Mouse (Mus musculus): Measurements from ENCODE around the gene Plppr4. TPM values are rescaled to one million over a fixed set of nuclear protein-coding genes. Genes with fewer than 3 reads are reported as not detected.

The Plppr4 gene
- polyA plus RNA-seq, 1 experiment from 2014 or later = 1.1 TPM

GRCm38 (mm10) chr3:117329485-117329884, 31.2 kb downstream of the Plppr4 start:
- ATAC-seq (ENCODE audit: low FRiP score, low TSS enrichment) = no peak
- Histone ChIP-seq H3K4me1 (ENCODE audit: insufficient read depth, low read length) (no peaks in the 10 kb centered on the region), H3K27ac (ENCODE audit: low read length) (no peak overlapping the region), H3K27me3 (ENCODE audit: insufficient read depth, low read length) (no peaks in the 10 kb centered on the region), H3K4me2 (replicated peaks; ENCODE audit: low read depth, low read length) (no peak overlapping the region), H3K36me3 (ENCODE audit: insufficient read depth, low read length) (no peaks in the 10 kb centered on the region), H3K4me3 (ENCODE audit: low read length) (no peak overlapping the region), H3K9ac (replicated peaks; ENCODE audit: low read length) (no peak overlapping the region), H3K9me3 (ENCODE audit: low read length) (no peaks in the 10 kb centered on the region)
- WGBS = 46% methylated on average over 6 of the region's 6 CpGs

- Histone ChIP-seq H3K9me3 (ENCODE audit: low read length) (no peaks in the 10 kb centered on the region), H3K9ac (replicated peaks; ENCODE audit: low read length) (no peak overlapping the region), H3K4me2 (replicated peaks; ENCODE audit: low read depth, low read length) (no peak overlapping the region), H3K27ac (ENCODE audit: low read length) (no peak overlapping the region), H3K36me3 (ENCODE audit: insufficient read depth, low read length) (no peaks in the 10 kb centered on the region), H3K4me3 (ENCODE audit: low read length) (no peak overlapping the region), H3K27me3 (ENCODE audit: insufficient read depth, low read length) (no peaks in the 10 kb centered on the region), H3K4me1 (ENCODE audit: insufficient read depth, low read length) (no peaks in the 10 kb centered on the region)
- ATAC-seq (ENCODE audit: low FRiP score, low TSS enrichment) = no peak
- WGBS = 41% methylated on average over 5 of the region's 5 CpGs
These were observed 34.1 kb downstream of the Plppr4 start for GRCm38 (mm10) chr3:117326551-117326950.

GRCm38 (mm10) chr3:117319671-117320070, 41.0 kb downstream of the Plppr4 start:
- H3K36me3 ChIP-seq (ENCODE audit: insufficient read depth, low read length) = no peaks in the 10 kb centered on the region
- H3K4me2 ChIP-seq (replicated peaks; ENCODE audit: low read depth, low read length) = no peak overlapping the region
- H3K9ac ChIP-seq (replicated peaks; ENCODE audit: low read length) = no peak overlapping the region
- no peak for ATAC-seq (ENCODE audit: low FRiP score, low TSS enrichment)
- H3K4me3 ChIP-seq (ENCODE audit: low read length) = no peak overlapping the region
- no peaks in the 10 kb centered on the region for H3K4me1 ChIP-seq (ENCODE audit: insufficient read depth, low read length)
- no peaks in the 10 kb centered on the region for H3K27me3 ChIP-seq (ENCODE audit: insufficient read depth, low read length)
- 54% methylated on average over 3 of the region's 3 CpGs for WGBS
- no peak overlapping the region for H3K27ac ChIP-seq (ENCODE audit: low read length)
- H3K9me3 ChIP-seq (ENCODE audit: low read length) = no peaks in the 10 kb centered on the region

- Histone ChIP-seq H3K27me3 (ENCODE audit: insufficient read depth, low read length) (no peaks in the 10 kb centered on the region), H3K4me2 (replicated peaks; ENCODE audit: low read depth, low read length) (no peak overlapping the region), H3K4me1 (ENCODE audit: insufficient read depth, low read length) (no peaks in the 10 kb centered on the region), H3K36me3 (ENCODE audit: insufficient read depth, low read length) (no peaks in the 10 kb centered on the region), H3K9ac (replicated peaks; ENCODE audit: low read length) (no peak overlapping the region), H3K9me3 (ENCODE audit: low read length) (no peaks in the 10 kb centered on the region), H3K4me3 (ENCODE audit: low read length) (no peak overlapping the region), H3K27ac (ENCODE audit: low read length) (no peak overlapping the region)
- WGBS = 79% methylated on average over 4 of the region's 4 CpGs
- ATAC-seq (ENCODE audit: low FRiP score, low TSS enrichment) = no peak
These were observed 47.3 kb downstream of the Plppr4 start for GRCm38 (mm10) chr3:117313339-117313738.

GRCm38 (mm10) chr3:117312097-117312496, 48.6 kb downstream of the Plppr4 start:
- H3K27ac ChIP-seq (ENCODE audit: low read length) = no peak overlapping the region
- no peak for ATAC-seq (ENCODE audit: low FRiP score, low TSS enrichment)
- no peak overlapping the region for H3K4me2 ChIP-seq (replicated peaks; ENCODE audit: low read depth, low read length)
- no peaks in the 10 kb centered on the region for H3K4me1 ChIP-seq (ENCODE audit: insufficient read depth, low read length)
- no peaks in the 10 kb centered on the region for H3K9me3 ChIP-seq (ENCODE audit: low read length)
- H3K27me3 ChIP-seq (ENCODE audit: insufficient read depth, low read length) = no peaks in the 10 kb centered on the region
- no peak overlapping the region for H3K4me3 ChIP-seq (ENCODE audit: low read length)
- no peaks in the 10 kb centered on the region for H3K36me3 ChIP-seq (ENCODE audit: insufficient read depth, low read length)
- H3K9ac ChIP-seq (replicated peaks; ENCODE audit: low read length) = no peak overlapping the region
- 92% methylated on average over 7 of the region's 7 CpGs for WGBS

- ATAC-seq (ENCODE audit: low FRiP score, low TSS enrichment) = no peak
- no peaks in the 10 kb centered on the region for H3K27me3 ChIP-seq (ENCODE audit: insufficient read depth, low read length)
- H3K4me2 ChIP-seq (replicated peaks; ENCODE audit: low read depth, low read length) = no peak overlapping the region
- 81% methylated on average over 2 of the region's 2 CpGs for WGBS
- H3K36me3 ChIP-seq (ENCODE audit: insufficient read depth, low read length) = no peaks in the 10 kb centered on the region
- H3K27ac ChIP-seq (ENCODE audit: low read length) = no peak overlapping the region
- H3K4me3 ChIP-seq (ENCODE audit: low read length) = no peak overlapping the region
- no peak overlapping the region for H3K9ac ChIP-seq (replicated peaks; ENCODE audit: low read length)
- H3K9me3 ChIP-seq (ENCODE audit: low read length) = no peaks in the 10 kb centered on the region
- no peaks in the 10 kb centered on the region for H3K4me1 ChIP-seq (ENCODE audit: insufficient read depth, low read length)
These were observed 49.8 kb downstream of the Plppr4 start for GRCm38 (mm10) chr3:117310801-117311368.

GRCm38 (mm10) chr3:117309580-117309910, 51.1 kb downstream of the Plppr4 start:
- Histone ChIP-seq H3K36me3 (ENCODE audit: insufficient read depth, low read length) (no peaks in the 10 kb centered on the region), H3K27me3 (ENCODE audit: insufficient read depth, low read length) (no peaks in the 10 kb centered on the region), H3K4me2 (replicated peaks; ENCODE audit: low read depth, low read length) (no peak overlapping the region), H3K27ac (ENCODE audit: low read length) (no peak overlapping the region), H3K4me1 (ENCODE audit: insufficient read depth, low read length) (no peaks in the 10 kb centered on the region), H3K4me3 (ENCODE audit: low read length) (no peak overlapping the region), H3K9ac (replicated peaks; ENCODE audit: low read length) (no peak overlapping the region), H3K9me3 (ENCODE audit: low read length) (no peaks in the 10 kb centered on the region)
- 93% methylated on average over 3 of the region's 3 CpGs for WGBS
- ATAC-seq (ENCODE audit: low FRiP score, low TSS enrichment) = no peak

GRCm38 (mm10) chr3:117308895-117309579, 51.6 kb downstream of the Plppr4 start:
- no peaks in the 10 kb centered on the region for H3K4me1 ChIP-seq (ENCODE audit: insufficient read depth, low read length)
- 90% methylated on average over 3 of the region's 3 CpGs for WGBS
- H3K27me3 ChIP-seq (ENCODE audit: insufficient read depth, low read length) = no peaks in the 10 kb centered on the region
- H3K27ac ChIP-seq (ENCODE audit: low read length) = no peak overlapping the region
- no peak for ATAC-seq (ENCODE audit: low FRiP score, low TSS enrichment)
- H3K9me3 ChIP-seq (ENCODE audit: low read length) = no peaks in the 10 kb centered on the region
- H3K4me3 ChIP-seq (ENCODE audit: low read length) = no peak overlapping the region
- H3K9ac ChIP-seq (replicated peaks; ENCODE audit: low read length) = no peak overlapping the region
- H3K36me3 ChIP-seq (ENCODE audit: insufficient read depth, low read length) = no peaks in the 10 kb centered on the region
- H3K4me2 ChIP-seq (replicated peaks; ENCODE audit: low read depth, low read length) = no peak overlapping the region

GRCm38 (mm10) chr3:117307555-117307954, 53.1 kb downstream of the Plppr4 start:
- Histone ChIP-seq H3K36me3 (ENCODE audit: insufficient read depth, low read length) (no peaks in the 10 kb centered on the region), H3K27me3 (ENCODE audit: insufficient read depth, low read length) (no peaks in the 10 kb centered on the region), H3K4me3 (ENCODE audit: low read length) (no peak overlapping the region), H3K9ac (replicated peaks; ENCODE audit: low read length) (no peak overlapping the region), H3K9me3 (ENCODE audit: low read length) (no peaks in the 10 kb centered on the region), H3K4me2 (replicated peaks; ENCODE audit: low read depth, low read length) (no peak overlapping the region), H3K4me1 (ENCODE audit: insufficient read depth, low read length) (no peaks in the 10 kb centered on the region), H3K27ac (ENCODE audit: low read length) (no peak overlapping the region)
- 88% methylated on average over 4 of the region's 4 CpGs for WGBS
- ATAC-seq (ENCODE audit: low FRiP score, low TSS enrichment) = no peak

- 92% methylated on average over 2 of the region's 2 CpGs for WGBS
These were observed 56.6 kb downstream of the Plppr4 start for GRCm38 (mm10) chr3:117304037-117304436.

More at GRCm38 (mm10) chr3:117304037-117304436, 56.6 kb downstream of the Plppr4 start:
- Histone ChIP-seq H3K4me2 (replicated peaks; ENCODE audit: low read depth, low read length) (no peak overlapping the region), H3K36me3 (ENCODE audit: insufficient read depth, low read length) (no peaks in the 10 kb centered on the region), H3K9me3 (ENCODE audit: low read length) (no peaks in the 10 kb centered on the region), H3K4me1 (ENCODE audit: insufficient read depth, low read length) (no peaks in the 10 kb centered on the region), H3K4me3 (ENCODE audit: low read length) (no peak overlapping the region), H3K9ac (replicated peaks; ENCODE audit: low read length) (no peak overlapping the region), H3K27ac (ENCODE audit: low read length) (no peak overlapping the region), H3K27me3 (ENCODE audit: insufficient read depth, low read length) (no peaks in the 10 kb centered on the region)
- ATAC-seq (ENCODE audit: low FRiP score, low TSS enrichment) = no peak
